Mouse (Mus musculus) myocyte (in vitro differentiated cells): ENCODE measurements at regions not wholly inside any gene's neighbourhood (a gene's known extent, or its start where the extent isn't known, plus 50 kb on each side); places are given as distances from the start of the nearest gene placed in this dataset.

Experiments
- CEBPB ChIP-seq: IDR thresholded peaks from 2 replicates; pipeline ENCODE4 v1.6.1; 2011; ENCODE audit warnings: mild to moderate bottlenecking, moderate library complexity; ENCODE audit not compliant: poor library complexity, insufficient read depth, severe bottlenecking
- E2F4 ChIP-seq: IDR thresholded peaks from one replicate; pipeline ENCODE4 v1.6.1; 2011; ENCODE audit warnings: mild to moderate bottlenecking, control low read depth, moderate library complexity; ENCODE audit not compliant: insufficient read depth
- MAX ChIP-seq: IDR thresholded peaks from one replicate; pipeline ENCODE4 v1.6.1; 2011; ENCODE audit warnings: low read depth, mild to moderate bottlenecking, control low read depth
- MYOD1 ChIP-seq, 3 experiments: IDR thresholded peaks; one replicate each; pipeline ENCODE4 v1.6.1; 2011; ENCODE audit warnings: control low read depth in 2 of 3, low read depth in 2 of 3, mild to moderate bottlenecking in 2 of 3, moderate library complexity in 1 of 3; ENCODE audit not compliant: insufficient read length in 2 of 3, control insufficient read depth in 1 of 3
- MYOG ChIP-seq, 3 experiments: IDR thresholded peaks; one replicate each; pipeline ENCODE4 v1.6.1; 2011; ENCODE audit warnings: control low read depth in 2 of 3, low read depth in 2 of 3, mild to moderate bottlenecking in 2 of 3; ENCODE audit not compliant: insufficient read length in 2 of 3, control insufficient read depth in 1 of 3, insufficient read depth in 1 of 3
- POLR2A ChIP-seq: IDR thresholded peaks from one replicate; pipeline ENCODE4 v1.6.1; 2011; ENCODE audit warnings: low read depth, mild to moderate bottlenecking, control low read depth, moderate library complexity; ENCODE audit not compliant: insufficient read length
- POLR2AphosphoS2 ChIP-seq: IDR thresholded peaks from one replicate; pipeline ENCODE4 v1.6.1; 2011; ENCODE audit warnings: low read depth, control low read depth; ENCODE audit not compliant: insufficient read length
- REST ChIP-seq: IDR thresholded peaks from one replicate; pipeline ENCODE4 v1.6.1; 2011; ENCODE audit warnings: mild to moderate bottlenecking, control low read depth, moderate library complexity; ENCODE audit not compliant: insufficient read depth, insufficient read length
- TCF12 ChIP-seq: IDR thresholded peaks from one replicate; pipeline ENCODE4 v1.6.1; 2011; ENCODE audit warnings: mild to moderate bottlenecking, control low read depth; ENCODE audit not compliant: poor library complexity, insufficient read depth, severe bottlenecking
- USF1 ChIP-seq: IDR thresholded peaks from one replicate; pipeline ENCODE4 v1.6.1; 2011; ENCODE audit warnings: low read depth, mild to moderate bottlenecking, control low read depth, moderate library complexity

- no peak for TF ChIP-seq USF1
- TF ChIP-seq POLR2A = no peak
- TF ChIP-seq POLR2AphosphoS2 = no peak
- no peak for TF ChIP-seq E2F4
- no peak for TF ChIP-seq MAX
- TF ChIP-seq CEBPB = no peak
- TF ChIP-seq MYOD1 (IDR thresholded peaks at IDR 0.05; ENCODE audit: control insufficient read depth in 1 of 3, insufficient read length in 2 of 3, low read depth in 2 of 3) = no peak
- TF ChIP-seq TCF12 = no peak
- no peak for TF ChIP-seq MYOG (IDR thresholded peaks at IDR 0.05; ENCODE audit: control insufficient read depth in 1 of 3, insufficient read depth in 1 of 3, insufficient read length in 2 of 3, low read depth in 2 of 3)
- TF ChIP-seq REST = no peak
Observed at GRCm38 (mm10) chr2:106080626-106081025, 77.3 kb upstream of the Dnajc24 start.
